Mouse (Mus musculus) regulatory T cell (primary cell): ENCODE measurements at regions not wholly inside any gene's neighbourhood (a gene's known extent, or its start where the extent isn't known, plus 50 kb on each side); places are given as distances from the start of the nearest gene placed in this dataset.

Experiments
- in situ Hi-C: fragments of 300-600 bp; cut with MboI, MseI; formaldehyde crosslinking; loops from one replicate; pipeline ENCODE4 v1.15.1; 2025; ENCODE audit warnings: high pct_unique_total_duplicates

GRCm38 (mm10) chr2:123267036-123267435 is 502.0 kb downstream of the Sqor start:
- in situ Hi-C loops: no loop called here

- in situ Hi-C loops: no loop called here
Observed at GRCm38 (mm10) chr2:123274866-123275735, 510.1 kb downstream of the Sqor start.

GRCm38 (mm10) chr2:123275736-123276330 is 510.8 kb downstream of the Sqor start:
- in situ Hi-C loops: no loop called here

- in situ Hi-C loops: loop anchor here (10.0 kb wide), 1 partner anchor 1883 kb away; no protein-coding TSS in a partner anchor
Observed at GRCm38 (mm10) chr2:123311554-123312276, 546.7 kb downstream of the Sqor start.

GRCm38 (mm10) chr2:123312277-123312617 is 547.2 kb downstream of the Sqor start:
- in situ Hi-C loops: loop anchor here (10.0 kb wide), 1 partner anchor 1883 kb away; no protein-coding TSS in a partner anchor

- in situ Hi-C loops: no loop called here
Observed at GRCm38 (mm10) chr2:123320448-123321097, 555.5 kb downstream of the Sqor start.

GRCm38 (mm10) chr2:123323769-123324168 is 558.7 kb downstream of the Sqor start:
- in situ Hi-C loops: no loop called here

- in situ Hi-C loops: loop anchor here (25.0 kb wide), 1 partner anchor 1063 kb away; no protein-coding TSS in a partner anchor
Observed at GRCm38 (mm10) chr2:123324896-123325295, 559.9 kb downstream of the Sqor start.

- in situ Hi-C loops: loop anchor here (25.0 kb wide), 1 partner anchor 1087 kb away; no protein-coding TSS in a partner anchor
Observed at GRCm38 (mm10) chr2:123349625-123350346, 584.7 kb downstream of the Sqor start.

GRCm38 (mm10) chr2:123364204-123364603 is 599.2 kb downstream of the Sqor start:
- in situ Hi-C loops: no loop called here

GRCm38 (mm10) chr2:123366571-123366970 is 601.5 kb downstream of the Sqor start:
- in situ Hi-C loops: no loop called here

GRCm38 (mm10) chr2:123385622-123386418 is 620.8 kb downstream of the Sqor start:
- in situ Hi-C loops: no loop called here

GRCm38 (mm10) chr2:123386773-123387604 is 622.0 kb downstream of the Sqor start:
- in situ Hi-C loops: no loop called here

GRCm38 (mm10) chr2:123390981-123391380 is 625.9 kb downstream of the Sqor start:
- in situ Hi-C loops: no loop called here

- in situ Hi-C loops: no loop called here
Observed at GRCm38 (mm10) chr2:123394296-123394695, 629.3 kb downstream of the Sqor start.

- in situ Hi-C loops: no loop called here
Observed at GRCm38 (mm10) chr2:123397551-123397950, 632.5 kb downstream of the Sqor start.

GRCm38 (mm10) chr2:123401064-123401463 is 636.0 kb downstream of the Sqor start:
- in situ Hi-C loops: no loop called here

- in situ Hi-C loops: no loop called here
Observed at GRCm38 (mm10) chr2:123409075-123409474, 644.0 kb downstream of the Sqor start.

- in situ Hi-C loops: no loop called here
Observed at GRCm38 (mm10) chr2:123458034-123458677, 631.6 kb upstream of the Sema6d start.
